In genomic region chr12:87299657-87300440, GRCm38 (mm10) we compare ENCODE assay signal across 8 mouse cellular contexts. TPM values are rescaled to one million over a fixed set of nuclear protein-coding genes. Genes with fewer than 3 reads are reported as not detected.
DNase-seq lines count a peak whose midpoint lies in the region; ATAC-seq lines count a peak whose summit lies in the region.

Gene Ism2, minus strand, starts transcription at chr12:87299705.

- peaks cover 16% of the 10 kb centered on the region for H3K4me1 ChIP-seq in heart, embryonic 15.5 days (replicated peaks)
- peaks cover 22% of the 10 kb centered on the region for H3K4me1 ChIP-seq in megakaryocyte, embryonic 14.5 days
- H3K4me1 ChIP-seq in stomach, embryonic 15.5 days: peaks cover 9% of the 10 kb centered on the region; the same call in 1 of the 2 replicates

- under 1% methylated on average over 70 of the region's 86 CpGs for WGBS in heart, embryonic 15.5 days
- WGBS in stomach, embryonic 15.5 days: under 1% methylated on average over 84 of the region's 86 CpGs

- no peaks in the 10 kb centered on the region for H3K36me3 ChIP-seq in heart, embryonic 15.5 days
- no peaks in the 10 kb centered on the region for H3K36me3 ChIP-seq in megakaryocyte, embryonic 14.5 days (replicated peaks; ENCODE audit: low read length)
- H3K36me3 ChIP-seq in stomach, embryonic 15.5 days: no peaks in the 10 kb centered on the region

- no peaks in the 10 kb centered on the region for H3K9me3 ChIP-seq in heart, embryonic 15.5 days (replicated peaks)
- H3K9me3 ChIP-seq in megakaryocyte, embryonic 14.5 days: no peaks in the 10 kb centered on the region
- no peaks in the 10 kb centered on the region for H3K9me3 ChIP-seq in stomach, embryonic 15.5 days

- ATAC-seq in heart, embryonic 15.5 days (replicated peaks; ENCODE audit: insufficient number of reproducible peaks, insufficient read depth, low FRiP score, low read depth): peak; percentile 77
- peak; percentile 73 for ATAC-seq in stomach, embryonic 15.5 days (ENCODE audit: insufficient read depth, low FRiP score, low read depth)

- H3K27me3 ChIP-seq in heart, embryonic 15.5 days: no peaks in the 10 kb centered on the region
- H3K27me3 ChIP-seq in megakaryocyte, embryonic 14.5 days (replicated peaks): peaks cover 45% of the 10 kb centered on the region
- peaks cover 6% of the 10 kb centered on the region for H3K27me3 ChIP-seq in stomach, embryonic 15.5 days (replicated peaks)

- peak within 1 kb of the TSS; percentile 77 for H3K9ac ChIP-seq in heart, embryonic 15.5 days
- peak within 1 kb of the TSS; percentile 37 for H3K9ac ChIP-seq in stomach, embryonic 15.5 days

- peak within 1 kb of the TSS; percentile 86 for H3K4me3 ChIP-seq in heart, embryonic 15.5 days
- peak within 1 kb of the TSS; percentile 92 for H3K4me3 ChIP-seq in megakaryocyte, embryonic 14.5 days (replicated peaks)
- H3K4me3 ChIP-seq in stomach, embryonic 15.5 days (replicated peaks): peak within 1 kb of the TSS; percentile 72

- no peak within 1 kb of the TSS for H3K27ac ChIP-seq in heart, embryonic 15.5 days
- H3K27ac ChIP-seq in stomach, embryonic 15.5 days: no peak within 1 kb of the TSS

- peak within 1 kb of the TSS; percentile 100 for H3K4me2 ChIP-seq in heart, embryonic 15.5 days
- H3K4me2 ChIP-seq in stomach, embryonic 15.5 days: peak within 1 kb of the TSS; percentile 99

- DNase-seq in thymus, postnatal 0 days (ENCODE audit: low spot score): peak; percentile 3
- DNase-seq in thymus, postnatal 10 days (ENCODE audit: low spot score in 2 of 2): no peak
- peak; percentile 59 for DNase-seq in embryo, embryonic 10 days (ENCODE audit: low spot score)
- DNase-seq in kidney, postnatal 25 days: peak; percentile 25 to 46
- DNase-seq in layer of hippocampus, adult 11-12 months (ENCODE audit: low spot score): no peak

RNA-seq across cellular contexts. Expression of gene Ism2, which starts in this region (rescaled TPM):
- polyA plus RNA-seq in thymus, postnatal 0 days (2015; fragmentation: Nextera tagmentation; extraction: Ambion mirVana): 0.06 and 0.07 TPM in 2 replicates
- polyA plus RNA-seq in heart, embryonic 15.5 days (2015; fragmentation: Nextera tagmentation; extraction: Ambion mirVana): 0.44 and 0.58 TPM in 2 replicates
- polyA plus RNA-seq in megakaryocyte, embryonic 14.5 days (2012; ENCODE audit: insufficient read depth, low replicate concordance): 0.04 TPM in 1 of 2 replicates, not detected in the other
- 0.44 and 0.54 TPM in 2 replicates for polyA plus RNA-seq in stomach, embryonic 15.5 days (2015; fragmentation: Nextera tagmentation; extraction: Ambion mirVana)

Comparison
In these comparisons a context has a peak if more than half of its experiments do, and no peak if none do; other contexts are left out.
1. Peak in DNase-seq in thymus, postnatal 0 days; RNA of the gene not detected or under 1 TPM.
2. Peak in ATAC-seq, H3K4me3 ChIP-seq, H3K9ac ChIP-seq and H3K4me2 ChIP-seq in heart, embryonic 15.5 days; RNA of the gene not detected or under 1 TPM.
3. Peak in ATAC-seq, H3K4me3 ChIP-seq, H3K9ac ChIP-seq and H3K4me2 ChIP-seq in stomach, embryonic 15.5 days; RNA of the gene not detected or under 1 TPM.
4. DNase-seq: peak in embryo, embryonic 10 days (single experiment) and kidney, postnatal 25 days (2 of 2); none in thymus, postnatal 10 days (0 of 2) and layer of hippocampus, adult 11-12 months (single experiment).
5. Peak in every context shown above with its lines, with median percentiles within 50 percentile points of each other: H3K4me3 ChIP-seq.